Mouse (Mus musculus): ENCODE measurements around the gene Tkt.

Gene Tkt

GRCm38 (mm10) chr14:30619982-30620578 is 71.9 kb downstream of the Tkt start:
- no peak for DNase-seq (ENCODE audit: low read depth)

- DNase-seq (ENCODE audit: low read depth), result no peak
Measured at GRCm38 (mm10) chr14:30622130-30622529, 74.0 kb downstream of the Tkt start.

GRCm38 (mm10) chr14:30622556-30622955 is 74.4 kb downstream of the Tkt start:
- DNase-seq (ENCODE audit: low read depth), result no peak
